Mouse (Mus musculus) layer of hippocampus, adult 18-20 months (tissue): ENCODE measurements around the gene Npr3. TPM values are rescaled to one million over a fixed set of nuclear protein-coding genes. Genes with fewer than 3 reads are reported as not detected.

Experiments
- DNase-seq, 2 experiments: peaks; one replicate each; pipeline ENCODE4 v3.0.0; 2022; ENCODE audit warnings: low spot score in 2 of 2
- long read RNA-seq: library from polyadenylated mRNA; stranded (forward); transcript quantifications from one replicate; pipeline ENCODE4 v2.0.0, GENCODE M21; 2021
- total RNA-seq, 2 experiments: library from RNA; stranded (reverse); gene quantifications; 2 replicates each; pipeline ENCODE4 v1.2.3; 2021

The Npr3 gene
- 10 to 100 TPM; 18.4 to 19.2 TPM for total RNA-seq
- long read RNA-seq, full-length matches to known transcripts = 5 of 8 reads
- long read RNA-seq, partial matches to known transcripts = 1 of 8 reads
- long read RNA-seq, other reads (novel, unspliced or antisense) = 2 of 8 reads

DNA sequence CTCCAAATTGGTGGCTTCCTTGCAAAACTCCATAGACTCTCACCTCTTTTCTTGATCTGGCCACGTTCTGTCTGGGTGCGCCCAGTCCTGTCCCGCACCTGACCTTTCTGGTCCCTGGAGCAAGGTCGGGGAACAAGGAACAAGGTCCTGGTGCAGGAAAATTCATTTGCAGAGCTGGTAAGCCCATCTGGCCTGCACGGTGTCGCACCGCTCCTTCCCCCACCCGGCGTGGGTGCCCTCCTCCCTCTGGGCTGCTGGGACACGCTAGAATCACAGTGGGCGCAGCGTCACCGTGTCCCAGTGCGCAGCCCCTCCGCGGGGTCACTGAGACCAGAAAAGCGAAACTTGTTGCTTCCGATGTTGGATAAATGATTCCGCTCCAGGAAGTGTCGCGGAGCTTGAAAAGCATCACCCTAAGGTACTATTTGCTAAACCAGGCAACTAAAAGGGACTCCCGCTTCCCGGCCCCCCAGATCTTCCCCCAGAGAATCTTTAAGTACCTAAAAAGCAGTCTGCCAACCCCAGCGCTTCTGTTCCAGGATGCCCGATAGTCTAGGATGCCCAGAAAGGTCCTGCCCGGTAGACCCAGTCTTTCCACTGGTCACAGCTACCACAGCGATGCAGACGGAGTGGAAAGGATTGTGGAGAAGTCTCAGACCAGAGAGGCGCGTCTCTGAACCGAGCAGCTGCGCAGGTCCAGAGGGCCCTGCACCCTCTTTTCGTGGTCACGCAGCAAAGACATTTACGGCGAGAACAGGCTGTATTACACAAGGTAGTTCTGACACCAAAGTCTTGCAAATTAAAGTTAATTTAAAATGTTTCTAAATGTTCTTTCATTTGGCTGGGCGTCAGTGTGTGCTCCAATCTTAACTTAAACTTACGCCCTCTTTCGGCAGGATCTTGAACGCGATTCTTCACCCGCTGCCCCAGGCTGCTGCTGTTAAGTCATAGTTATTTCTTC is at the start of gene Npr3:
Gene Npr3 (minus strand): TSS at position 717 of the 961 bp plus-strand sequence.
- peak; percentile 39 to 82 for DNase-seq

DNA sequence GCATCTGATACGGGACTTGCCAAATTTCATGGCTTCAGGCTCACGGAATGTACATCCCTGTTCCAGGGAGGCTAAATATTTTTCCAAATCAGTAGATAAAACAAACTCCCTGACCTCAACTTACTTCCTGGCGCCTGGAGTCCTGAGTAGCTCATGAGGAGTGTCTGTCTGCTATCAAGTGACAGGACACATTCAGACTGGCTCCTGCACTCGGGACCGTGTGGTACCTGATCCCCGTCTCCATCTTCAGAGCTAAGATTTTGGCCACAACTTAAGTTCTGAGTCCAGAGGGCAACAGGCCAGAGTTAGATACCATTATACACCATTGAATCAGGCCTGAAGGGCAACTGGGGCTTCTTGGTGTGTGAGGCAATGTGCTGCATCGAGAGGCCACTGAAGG is 49.0 kb upstream of the Npr3 start:
- no peak for DNase-seq

DNA sequence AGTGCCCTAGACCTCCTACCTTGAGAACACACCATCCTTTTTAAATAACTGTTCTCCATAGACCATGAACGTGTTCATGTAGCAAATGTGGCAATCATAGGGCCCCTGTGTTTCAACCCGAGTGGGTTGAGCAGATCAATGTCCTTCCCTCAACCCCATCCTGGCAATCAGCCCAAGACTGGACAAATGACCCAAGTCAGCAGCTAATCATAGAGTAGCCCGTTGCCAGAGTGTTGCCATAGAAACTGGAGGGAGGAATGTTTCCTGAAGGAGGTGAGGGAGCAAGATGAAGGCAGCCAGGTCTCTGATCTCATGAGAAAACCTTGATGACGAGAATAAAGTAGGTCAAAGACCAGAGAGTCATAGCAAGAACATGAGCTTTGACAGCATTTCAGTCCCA is 47.1 kb upstream of the Npr3 start:
- no peak for DNase-seq

DNA sequence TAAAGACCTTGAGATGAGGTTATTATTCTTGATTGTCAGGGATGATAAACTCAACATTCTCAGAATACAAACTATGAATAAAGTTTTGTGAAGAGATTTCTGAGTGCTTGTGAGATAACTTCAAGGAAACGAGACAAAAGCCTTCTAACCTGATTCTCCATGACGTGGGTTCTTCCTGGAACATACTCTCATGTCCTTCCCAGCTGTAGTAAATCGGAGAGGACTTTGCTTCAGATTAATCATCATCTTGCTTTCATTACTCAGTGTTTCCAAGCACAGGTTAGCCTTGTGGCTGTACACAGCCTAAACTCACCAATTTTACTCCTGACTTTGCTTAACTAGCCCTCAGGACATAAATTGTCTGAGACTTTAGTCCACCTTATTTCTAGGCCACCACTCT is 45.1 kb upstream of the Npr3 start:
- no peak for DNase-seq

DNA sequence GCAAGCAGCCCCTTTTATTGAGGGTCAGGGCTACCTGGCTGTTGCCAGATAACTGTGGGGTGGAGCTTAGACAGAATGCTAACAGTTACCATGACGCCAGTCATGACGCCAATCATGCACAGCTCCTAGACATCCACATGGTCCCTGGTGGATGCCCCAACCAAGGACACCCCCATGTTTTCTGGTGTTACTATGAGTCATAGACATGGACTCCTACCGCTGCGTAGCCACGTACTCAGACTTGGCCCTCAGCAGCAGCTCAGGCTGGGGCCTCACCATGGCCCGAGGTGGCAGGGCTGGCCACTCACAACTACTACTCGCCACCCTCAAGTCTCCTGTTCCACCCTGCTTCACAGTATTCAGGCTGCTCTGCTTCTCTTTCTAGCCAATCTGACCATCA is 44.1 kb upstream of the Npr3 start:
- DNase-seq = no peak

DNA sequence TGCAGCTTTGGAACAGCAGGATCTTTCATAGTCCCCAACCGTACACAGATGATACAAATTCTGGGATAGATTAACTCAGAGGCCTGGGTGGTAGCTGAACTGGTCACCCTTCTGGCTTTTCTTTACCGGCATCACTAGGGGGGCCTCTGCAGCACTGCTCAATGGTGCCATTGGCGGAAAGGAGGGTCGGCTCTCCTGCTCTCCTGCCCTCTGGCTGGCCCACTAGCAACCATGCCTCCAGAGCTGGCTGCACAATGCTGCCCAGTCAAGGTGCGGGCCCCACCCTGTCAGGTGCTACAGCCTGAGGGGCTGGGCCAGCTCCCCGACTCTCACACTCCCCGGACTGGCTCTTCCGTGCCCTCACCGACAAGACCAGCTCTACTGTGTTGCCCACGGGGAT is 43.1 kb upstream of the Npr3 start:
- no peak for DNase-seq

DNA sequence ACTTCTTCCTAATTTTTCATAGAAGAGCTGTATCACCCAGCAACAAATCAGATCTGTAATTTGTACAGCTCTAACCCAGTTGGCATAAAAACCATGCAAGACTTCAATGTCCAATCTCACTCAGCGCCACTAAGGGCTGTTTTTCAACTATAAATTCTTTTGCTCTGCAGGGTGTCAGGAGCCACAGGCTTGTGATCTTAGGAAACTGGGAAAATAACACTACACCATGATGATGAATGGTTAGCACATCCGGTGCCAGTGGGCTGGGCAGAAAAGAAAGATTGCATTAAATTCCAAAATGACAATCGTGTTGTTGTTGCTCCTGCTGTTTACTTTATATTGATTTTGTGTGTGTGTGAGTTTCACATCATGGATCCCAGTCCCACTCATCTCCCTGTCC is 42.4 kb upstream of the Npr3 start:
- DNase-seq = no peak

DNA sequence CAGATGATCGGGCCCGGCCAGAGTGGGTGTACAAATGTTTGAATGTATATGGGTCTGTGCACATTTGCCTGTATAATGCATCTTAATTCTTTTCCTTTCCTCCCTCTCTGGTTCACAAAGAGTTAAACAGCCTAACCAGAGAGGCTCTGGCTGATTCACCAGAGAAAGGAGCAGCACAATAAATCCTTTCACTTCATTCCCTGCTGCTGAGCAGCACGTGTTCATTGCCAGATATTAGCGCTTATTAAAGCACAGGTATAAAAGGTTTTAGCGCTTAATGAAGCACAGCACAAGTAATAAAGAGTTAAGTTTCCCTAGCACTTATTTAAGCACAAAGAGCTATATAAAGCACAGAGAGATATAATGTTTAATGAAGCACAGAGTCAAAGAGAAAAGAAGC is 33.8 kb upstream of the Npr3 start:
- DNase-seq = no peak

DNA sequence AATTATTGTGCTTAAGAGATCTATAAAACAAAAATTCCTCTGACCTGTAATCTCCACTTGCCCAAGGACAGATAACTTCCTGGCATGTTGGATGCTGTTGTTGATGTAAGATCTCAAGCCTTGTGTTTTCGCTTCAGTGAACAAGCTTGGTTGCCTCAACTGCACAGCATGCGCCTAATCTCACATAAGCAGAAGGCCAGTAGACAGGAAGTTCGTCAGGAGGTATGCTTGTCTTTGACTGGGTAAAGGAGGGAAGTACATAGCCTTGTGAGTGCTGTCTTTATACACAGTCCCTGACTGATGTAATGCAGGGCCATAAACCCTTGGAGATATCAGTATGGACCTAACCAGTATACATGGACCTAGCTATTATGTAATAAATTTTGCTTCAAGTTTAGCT is 20.7 kb upstream of the Npr3 start:
- DNase-seq = no peak

DNA sequence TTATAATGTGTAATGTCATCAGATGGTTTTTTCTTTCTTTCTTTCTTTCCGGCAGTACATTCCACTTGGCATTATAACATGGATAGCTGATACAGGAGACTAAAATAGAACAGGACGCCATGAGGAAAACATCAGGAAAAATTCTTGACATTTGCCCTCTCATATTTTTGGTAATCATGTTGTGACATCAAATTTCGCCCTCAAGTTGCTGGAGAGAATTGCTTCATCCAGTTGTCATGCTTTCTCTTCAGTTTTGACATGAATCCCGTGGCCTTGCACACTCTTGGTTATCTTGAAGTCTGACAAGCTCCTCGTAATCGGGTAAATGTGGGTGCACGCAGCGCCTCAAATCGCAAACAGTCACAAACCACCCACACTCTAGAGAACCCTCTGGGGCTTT is 7.0 kb upstream of the Npr3 start:
- DNase-seq = no peak

DNA sequence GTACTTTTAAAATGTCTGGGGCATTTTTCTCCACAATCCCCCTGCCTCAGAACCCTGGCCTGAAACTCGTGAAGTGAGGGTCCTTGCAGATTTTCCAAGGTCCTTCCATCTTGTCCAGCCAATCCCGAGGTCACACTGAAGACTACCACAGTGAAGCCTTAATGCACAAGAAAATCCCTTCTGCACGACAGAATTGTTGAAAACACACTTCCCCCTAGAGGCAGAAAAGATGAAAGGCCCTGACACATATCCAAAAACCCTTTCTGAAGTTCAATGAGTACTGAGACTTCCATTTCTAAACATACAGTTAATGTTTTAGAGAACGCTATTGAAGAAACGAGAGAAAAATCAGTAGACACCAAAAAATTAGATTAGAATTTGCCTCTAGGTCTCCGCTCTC is 2.8 kb upstream of the Npr3 start:
- peak in 1 of 2 experiments; percentile 54 for DNase-seq

DNA sequence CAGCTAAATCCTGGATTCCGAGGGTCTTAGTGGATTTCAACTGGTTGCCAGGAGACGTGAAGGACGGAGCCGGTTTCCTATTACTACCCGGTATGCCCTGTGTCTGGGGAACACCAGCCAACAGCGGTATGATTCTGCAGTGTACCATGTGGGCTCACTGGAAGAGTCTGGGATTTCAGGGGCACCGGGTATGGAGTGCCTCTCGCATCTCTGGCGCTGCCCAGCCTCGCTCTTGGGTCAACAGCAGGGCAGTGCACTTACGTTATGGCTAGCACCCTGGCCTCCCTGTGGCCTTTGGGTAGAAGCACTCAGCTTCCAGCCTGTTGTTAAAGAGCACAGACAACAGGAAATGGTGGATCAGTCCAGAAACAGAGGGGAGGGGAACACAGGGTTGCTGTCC is 1.1 kb upstream of the Npr3 start:
- DNase-seq = no peak

DNA sequence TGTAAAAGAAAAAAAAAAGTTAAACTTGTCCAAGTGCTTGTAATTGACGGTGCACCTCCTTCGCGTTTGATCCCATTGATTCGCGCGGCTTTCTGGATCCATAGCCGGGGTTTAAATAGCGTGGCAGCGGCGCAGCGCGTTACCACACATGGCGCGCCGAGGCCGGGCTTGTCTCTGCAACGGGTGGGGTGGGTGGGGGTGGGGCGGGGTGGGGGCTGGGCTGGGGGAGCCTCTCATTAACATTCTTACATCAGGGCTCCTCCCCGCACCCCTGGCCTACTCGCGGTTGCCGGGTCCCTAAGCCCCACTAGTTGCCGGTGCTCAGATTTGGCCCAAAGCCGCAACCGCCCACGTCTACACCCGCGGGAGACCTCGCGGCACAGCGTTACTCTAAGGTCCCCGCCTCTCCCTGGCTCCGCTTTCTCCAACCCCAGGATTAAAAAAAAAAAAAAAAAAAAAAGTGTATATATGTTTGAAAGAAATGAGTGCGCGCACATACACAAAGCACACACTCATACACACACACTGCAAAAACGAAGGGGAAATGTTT is 991 bp downstream of the Npr3 start:
- DNase-seq = peak; percentile 53 to 58

DNA sequence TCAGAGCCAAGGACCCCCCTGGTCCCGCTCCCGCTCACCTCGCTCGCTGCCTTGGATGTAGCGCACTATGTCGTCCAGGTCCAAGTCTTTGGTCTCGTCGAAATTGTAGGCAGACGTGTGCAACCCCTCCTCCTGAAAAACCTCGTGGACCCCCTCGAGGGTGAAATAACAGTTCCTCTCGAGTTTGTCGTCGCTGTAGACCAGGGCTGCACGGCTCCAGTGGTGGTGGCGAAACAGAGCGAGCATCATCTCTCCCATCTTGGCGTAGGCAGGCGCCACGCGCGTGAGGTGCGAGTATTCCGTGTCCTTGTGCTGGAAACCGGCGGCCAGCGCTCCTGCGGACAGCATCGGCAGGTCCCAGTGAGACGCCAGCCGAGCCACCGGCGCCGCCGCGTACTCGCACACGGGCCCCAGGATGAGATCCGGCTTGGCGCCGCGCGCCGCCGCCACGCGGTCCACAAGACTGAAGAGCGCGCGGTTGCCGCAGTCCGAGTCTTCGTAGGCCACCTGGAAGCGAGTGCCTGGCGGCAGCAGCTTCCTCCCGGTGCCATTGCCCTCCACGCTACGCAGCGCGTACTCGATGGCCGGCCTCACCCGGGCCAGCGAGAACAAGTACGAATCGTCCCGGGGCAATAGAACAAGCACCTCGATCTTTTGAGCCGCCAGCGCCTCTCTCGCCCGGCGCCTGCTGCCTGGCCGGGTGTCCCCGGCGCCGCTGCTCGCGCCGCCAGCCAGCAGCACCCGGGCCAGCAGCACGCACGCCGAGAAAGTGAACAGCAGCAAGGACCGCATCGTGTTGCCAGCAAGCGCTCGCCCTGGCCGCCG is 2.0 kb downstream of the Npr3 start:
- DNase-seq = peak; percentile 27 to 47

DNA sequence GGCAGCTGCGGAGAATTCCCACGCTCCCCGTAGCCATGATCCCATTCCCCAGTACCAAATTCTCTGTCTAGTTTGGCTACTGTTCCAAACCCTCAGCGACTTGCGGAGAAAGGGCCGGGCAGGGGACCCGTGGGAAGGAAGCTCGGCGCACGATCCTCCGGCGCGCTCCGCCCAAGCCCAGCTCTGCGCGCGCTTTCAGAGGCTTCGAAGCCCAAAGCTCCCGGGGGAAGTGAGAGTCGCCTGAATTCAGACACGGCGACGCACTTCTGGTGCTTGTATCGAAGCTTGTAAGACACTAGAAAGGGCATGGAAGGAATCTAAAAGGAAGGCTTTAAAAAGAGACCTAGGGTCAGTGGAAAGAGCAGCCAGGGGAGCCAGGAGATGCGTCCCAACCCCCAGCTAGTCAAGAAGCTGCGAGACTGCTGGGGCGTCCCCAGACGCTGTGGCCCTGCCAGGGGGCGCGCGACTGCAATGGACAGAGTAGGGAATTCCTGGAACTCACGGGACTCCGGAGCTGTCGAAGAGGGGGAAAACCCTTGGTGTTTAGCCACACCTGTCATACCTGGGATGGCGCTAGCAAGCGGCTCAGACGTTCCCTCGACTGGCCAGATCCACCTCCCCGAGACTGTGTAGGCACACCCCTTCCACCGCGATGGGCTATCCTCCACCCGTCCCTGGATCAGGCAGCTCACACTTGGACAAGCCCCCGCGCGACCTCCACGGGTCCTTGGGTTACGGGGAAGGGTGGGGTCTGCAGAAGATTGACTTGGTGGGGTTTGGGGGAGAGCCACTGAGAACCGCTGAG is 2.8 kb downstream of the Npr3 start:
- DNase-seq = peak; percentile 16 to 37

DNA sequence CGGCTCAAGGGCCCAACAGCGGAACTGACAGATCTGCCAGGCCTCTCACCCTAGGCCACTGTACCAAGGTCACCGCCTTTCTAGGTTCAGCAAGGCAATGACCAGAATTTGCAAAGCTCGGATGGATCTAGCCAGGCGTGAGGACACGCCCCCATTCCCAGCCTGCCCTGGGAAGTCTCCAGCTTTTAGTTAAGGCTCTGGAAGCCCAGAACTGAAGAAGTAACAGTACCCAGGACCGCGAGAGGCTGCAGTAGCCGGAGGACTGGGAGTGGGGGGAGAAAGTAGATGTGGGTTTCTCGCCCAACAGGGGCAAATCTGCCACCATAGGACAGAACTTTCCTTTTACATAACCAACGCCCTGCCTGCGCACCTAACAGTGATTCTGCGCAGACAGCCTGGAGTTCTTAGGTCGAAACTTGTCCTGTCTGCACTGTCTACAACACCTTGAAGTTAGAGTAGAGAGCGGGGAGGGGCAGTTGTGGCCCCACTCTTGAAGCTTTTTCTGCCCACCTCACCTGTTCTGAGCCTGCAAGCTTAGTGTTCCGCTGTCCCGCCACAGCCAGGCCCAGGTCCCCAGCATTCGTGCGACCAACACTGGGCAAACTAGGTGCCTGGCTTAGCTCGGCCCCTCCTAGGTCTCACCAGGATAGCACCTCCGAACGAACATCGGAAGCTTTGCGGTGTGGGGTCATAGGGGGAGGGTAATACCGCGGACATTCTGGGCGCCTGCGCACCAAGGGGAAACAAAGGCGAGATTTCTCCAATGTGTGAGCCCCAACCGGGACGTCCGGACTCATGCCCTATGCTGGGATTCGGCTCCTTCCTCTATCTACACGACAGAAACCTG is 3.7 kb downstream of the Npr3 start:
- DNase-seq = peak in 1 of 2 experiments; percentile 30

DNA sequence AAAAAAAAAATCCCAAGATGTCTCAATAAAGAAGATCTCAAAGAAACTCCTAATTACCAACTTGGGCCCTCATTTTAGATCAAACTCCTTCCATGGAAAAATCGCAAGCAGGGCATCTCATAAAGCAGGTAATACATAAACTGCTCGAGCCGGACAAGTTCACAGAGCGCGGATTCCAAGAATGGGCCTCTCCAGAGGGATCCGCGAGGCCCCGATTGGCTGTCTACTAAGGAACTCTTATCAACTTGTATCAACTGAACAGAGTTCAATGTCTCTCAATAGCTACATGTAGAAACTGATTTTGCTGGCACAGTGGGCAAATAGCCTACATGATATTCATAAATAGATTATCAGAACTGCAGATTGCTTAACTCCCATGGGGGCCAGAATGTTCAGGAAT is 9.5 kb downstream of the Npr3 start:
- no peak for DNase-seq

DNA sequence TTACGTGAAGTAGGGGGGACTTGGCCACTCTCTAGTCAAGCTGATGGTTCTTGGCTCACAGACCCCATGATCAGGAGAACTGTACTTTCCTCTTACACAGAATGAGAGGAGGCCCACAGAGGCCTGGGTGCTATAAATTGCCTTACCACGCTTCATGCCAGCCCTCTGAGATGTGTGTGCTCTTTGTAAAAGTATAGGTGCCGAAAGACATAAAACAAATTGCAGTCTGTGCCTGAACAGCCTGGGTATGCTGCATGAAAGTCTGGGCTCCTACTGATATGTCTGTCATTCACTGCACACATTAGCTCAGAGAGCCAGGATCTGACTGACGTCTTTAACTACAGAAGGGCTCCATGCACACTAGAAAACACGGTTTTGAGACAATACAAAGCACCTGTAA is 9.9 kb downstream of the Npr3 start:
- no peak for DNase-seq

DNA sequence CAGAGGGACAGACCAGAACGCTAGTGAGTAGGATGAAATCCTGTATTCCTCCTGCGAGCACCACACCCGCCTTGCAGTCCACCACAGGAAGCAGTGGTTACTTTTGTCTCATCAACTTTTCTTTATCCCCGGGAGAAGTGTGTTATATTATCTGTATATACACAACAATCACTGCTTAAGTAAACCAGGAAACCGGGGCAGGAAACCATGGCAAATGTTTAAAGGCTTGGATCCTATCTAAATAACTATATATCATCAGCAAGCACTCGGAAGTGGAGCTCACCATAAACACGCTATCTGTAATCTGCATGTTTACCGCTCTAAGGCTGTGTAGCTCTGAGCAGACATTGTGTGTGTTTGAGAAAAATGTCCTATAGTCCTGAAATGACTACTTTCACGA is 13.1 kb downstream of the Npr3 start:
- DNase-seq = no peak

DNA sequence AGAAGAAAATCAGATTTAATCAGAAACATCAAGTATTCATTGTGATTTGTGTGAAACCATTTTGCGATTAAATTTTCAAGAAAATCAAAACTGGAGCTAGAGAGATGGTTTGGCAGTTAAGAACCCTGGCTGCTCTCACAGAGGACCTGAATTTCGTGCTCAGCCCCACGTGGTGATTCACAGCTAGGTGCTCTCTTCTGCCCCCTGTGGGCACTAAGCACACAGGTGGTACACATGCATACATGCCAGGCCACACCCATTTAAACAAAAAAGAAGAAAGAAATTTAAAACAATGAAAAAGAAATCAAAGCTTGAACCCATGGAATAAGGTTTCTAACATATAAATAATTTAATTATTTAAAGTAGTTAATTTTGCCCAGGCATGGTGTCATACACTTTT is 15.7 kb downstream of the Npr3 start:
- DNase-seq = no peak
